Mouse (Mus musculus): ENCODE data around the gene Acvr1.

Gene Acvr1

DNA sequence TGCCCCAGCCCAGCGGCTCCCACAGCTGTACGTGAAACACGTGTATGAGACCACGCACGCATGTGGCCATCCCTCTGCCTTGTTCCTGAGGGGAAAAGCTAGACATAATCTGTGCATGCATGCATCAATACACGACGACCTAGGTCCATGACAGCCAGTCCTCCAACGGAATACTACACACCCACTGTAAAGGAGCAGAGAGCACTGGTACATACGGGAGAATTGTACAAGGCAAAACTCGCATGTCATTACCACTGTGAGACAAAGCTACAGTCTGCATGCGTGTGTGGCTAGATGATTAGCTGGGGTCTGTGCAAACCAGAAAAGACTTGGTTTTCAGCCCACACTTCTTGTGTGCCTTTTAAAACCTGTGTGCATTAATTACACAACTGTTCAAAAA is 52.5 kb downstream of the Acvr1 start:
- no peak for DNase-seq

DNA sequence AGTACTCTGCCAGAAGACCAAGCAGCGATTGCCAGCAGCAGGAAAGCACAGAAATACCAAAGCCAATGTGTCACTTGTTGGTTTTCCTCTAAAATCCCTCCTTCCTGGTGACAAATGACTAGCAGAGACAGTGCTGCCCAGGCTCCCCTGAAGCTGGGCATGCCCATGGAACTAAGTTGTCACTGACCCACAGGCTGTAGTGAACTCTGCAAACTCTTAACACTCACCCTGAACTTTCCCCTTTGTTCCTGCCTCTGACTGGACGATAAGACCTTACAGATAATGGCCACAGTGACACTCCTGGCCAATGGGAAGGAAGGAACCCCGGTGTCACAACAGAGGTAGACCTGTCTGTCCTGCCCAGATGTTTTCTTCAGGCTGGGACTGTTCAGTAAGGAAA is 53.7 kb downstream of the Acvr1 start:
- DNase-seq, result no peak

DNA sequence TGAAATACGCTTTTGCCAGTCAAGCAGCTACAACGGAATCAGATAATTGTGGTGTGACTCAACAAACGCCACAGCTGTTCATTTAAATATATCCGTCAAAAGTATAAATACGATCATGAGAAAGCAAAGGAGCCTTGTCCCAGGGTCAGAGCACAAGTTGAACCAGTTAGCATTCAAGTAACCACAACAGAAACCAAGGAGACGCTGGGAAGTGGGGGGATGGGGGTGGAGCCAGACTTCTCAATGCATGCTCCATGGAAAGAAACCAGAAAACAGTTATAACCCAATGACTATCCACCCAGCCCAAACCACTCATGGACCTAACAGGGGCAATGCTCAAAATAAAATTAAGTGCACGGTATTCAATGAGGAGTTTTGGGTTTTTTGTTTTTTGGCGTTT is 56.8 kb downstream of the Acvr1 start:
- no peak for DNase-seq

DNA sequence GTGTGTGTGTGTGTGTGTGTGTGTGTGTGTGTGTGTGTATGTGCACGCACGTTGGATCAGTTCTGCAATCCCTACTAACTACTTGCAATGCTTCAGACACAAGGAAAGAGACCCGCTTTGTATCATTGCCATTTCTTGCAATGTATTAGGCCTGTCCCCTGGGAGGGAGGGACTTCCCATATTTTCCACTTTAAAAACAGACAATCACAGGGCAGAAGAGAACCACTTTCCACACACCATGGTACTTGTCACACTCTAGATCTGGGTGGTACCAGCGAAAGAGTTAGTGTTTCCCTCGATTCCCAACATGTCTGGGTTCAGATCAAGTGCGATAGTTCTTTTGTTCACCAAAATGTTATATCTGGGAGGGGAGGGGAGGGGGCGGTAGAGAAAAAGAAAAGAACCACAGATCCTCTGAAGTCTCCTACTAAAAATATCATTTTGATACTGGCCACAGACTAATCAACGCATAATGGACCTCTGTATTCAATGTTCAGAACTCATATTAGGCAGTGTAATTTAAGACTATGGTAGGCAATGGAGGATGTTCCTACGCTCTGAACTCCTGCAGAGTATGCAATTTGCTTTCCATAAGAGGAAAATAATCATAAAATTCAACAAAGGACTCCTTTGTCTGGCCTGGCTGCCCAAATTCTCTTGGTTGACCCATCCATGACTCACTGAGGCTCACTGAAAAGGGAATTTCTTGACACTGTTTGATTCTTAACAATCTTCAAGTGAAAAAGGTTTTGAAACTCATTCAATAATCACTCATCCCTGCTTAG is 61.5 kb downstream of the Acvr1 start:
- no peak for DNase-seq

DNA sequence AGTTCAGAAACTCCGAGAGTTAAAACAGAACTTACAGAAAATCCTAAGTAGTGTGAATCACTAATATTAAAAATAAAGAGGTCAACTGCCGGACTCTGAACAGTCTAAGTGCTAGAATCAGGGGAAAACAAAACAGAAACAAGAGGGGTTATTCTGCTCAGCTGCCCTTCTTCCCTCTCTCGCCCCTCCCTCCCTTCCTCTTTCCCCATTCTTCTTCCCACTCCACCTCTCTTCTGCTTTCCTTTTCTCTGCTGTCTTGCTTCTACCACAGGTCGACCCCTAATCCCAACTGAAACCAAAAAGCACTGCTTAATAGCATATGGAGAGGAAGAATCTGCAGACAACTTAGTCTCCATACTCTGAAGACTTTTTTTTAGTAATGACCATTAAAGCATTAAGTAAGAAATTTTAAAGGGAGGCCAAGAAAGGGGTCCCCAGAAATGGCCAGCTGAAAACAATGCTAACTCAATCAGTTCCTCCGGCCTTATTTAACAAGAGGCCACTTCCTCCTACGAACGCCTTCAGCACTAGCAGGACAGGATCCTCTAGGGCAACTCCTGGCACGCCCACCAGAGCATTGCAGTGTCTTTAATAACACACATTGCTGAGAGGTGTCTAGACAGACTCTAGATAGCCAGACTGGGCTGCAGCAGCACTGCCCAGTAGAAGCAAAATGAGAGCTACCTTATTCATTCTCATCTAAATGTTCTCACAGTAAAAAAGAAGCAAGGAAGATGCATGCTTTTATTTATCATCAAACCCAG is 70.1 kb downstream of the Acvr1 start:
- DNase-seq, result no peak

DNA sequence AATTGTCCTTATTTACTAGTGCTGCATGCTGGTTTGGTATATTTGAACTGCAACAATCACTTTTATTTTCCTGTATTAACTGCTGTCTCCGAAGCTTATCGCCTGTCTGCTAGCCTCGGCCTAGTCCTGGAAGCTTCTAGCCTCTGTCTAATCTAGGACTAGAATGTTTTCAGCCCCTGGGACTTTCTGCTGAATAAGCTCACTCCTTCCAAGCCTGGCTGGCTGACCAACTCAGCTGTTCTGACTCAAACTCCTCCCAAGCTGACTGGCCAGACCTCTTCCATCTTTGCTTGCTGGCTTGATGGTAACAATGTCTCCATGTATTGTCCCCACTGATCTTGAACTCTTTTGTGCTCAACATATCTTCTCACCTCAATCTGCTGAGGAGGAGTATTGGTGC is 71.7 kb downstream of the Acvr1 start:
- no peak for DNase-seq

DNA sequence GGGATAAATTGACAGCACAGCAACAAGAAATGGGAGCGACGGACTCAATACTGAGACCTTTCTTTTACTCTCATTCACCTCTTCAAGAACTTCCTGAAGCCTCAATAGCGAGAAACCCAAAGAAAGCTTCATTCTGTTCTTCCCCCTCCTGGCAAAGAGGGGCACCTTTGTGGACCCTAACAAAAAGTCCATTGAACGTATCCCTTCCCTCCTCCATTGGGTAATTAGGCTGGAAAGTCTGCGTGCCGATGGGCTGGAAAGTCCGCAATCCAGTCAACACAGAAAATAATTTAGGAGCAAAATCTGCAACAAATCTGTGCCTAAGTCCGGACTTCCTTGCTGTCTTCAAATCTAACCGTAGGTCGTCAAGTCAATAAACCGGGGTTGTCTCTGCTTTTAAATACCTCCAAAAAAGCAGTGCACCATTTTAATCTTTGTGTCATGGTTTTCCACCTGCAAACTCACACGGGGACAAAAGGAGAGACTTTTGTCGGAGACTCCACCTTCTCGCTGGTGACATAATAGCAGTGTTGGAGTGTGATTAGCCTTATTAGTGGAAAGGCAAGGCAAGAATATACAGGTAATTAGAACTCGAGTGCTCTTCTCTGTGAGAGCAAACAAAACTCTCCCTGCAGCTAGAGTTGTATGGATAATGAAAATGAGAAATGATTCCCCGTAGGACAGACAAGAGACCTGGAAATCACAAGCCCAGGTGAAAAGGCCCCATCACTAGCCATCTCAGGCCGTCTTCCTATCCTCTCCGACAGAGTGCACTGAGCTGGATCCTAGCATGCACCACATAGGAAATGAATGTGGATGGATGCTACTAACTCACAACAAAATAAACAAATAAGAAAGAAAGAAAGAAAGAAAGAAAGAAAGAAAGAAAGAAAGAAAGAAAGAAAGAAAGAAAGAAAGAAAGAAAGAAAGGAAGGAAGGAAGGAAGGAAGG is 73.0 kb downstream of the Acvr1 start:
- no peak for DNase-seq

DNA sequence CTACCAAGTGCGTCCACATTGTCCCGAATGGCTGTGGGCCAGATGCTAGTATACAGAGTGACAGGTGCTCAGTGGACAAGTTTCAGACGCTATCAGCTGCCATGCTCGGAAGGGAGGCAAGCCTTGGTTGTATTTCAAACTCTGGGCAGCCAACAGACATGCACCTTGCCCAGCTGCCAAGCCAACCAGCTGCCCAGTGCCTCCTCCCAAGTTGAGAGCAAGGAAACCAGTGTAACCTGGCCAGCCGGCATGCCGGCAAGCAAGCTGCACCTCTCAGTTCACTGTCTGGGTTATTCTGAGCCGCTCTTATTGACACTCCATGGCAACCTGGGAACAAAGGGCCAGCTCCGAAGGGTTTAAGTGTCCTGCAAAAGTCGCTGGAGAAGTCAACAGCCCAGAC is 77.7 kb downstream of the Acvr1 start:
- DNase-seq, result no peak

DNA sequence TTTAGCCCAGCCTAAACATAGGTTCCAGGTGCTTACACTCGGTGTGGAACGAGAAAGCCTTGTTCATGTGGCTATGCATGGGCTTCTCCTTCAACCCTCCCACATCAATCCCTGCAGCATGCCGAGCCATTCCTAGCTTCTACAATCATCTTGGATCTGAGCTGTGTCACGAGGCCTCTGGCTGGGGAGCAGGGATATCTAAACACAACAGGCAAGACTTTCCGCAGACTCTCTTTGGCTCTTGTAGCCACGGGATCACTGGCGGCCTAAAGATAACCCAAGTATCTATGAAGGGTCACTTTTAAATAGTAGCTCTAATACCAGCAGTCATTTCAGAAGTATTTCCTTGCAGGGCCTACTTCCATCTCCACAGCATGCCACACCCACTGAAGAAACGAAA is 78.6 kb downstream of the Acvr1 start:
- DNase-seq, result no peak

DNA sequence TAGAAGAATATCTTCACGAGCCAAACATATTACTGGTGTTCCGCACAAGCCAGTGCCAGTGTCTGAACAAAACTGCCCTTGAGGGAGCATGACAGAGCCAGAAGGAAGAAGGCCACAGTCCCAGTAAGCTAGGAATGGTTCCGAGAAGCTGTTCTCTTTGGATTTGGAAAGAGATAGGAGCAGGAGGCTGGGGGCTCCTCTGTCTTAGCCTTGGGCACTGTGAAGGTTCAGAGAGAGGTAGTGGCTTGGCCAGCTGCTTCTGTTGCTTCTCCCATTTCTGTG is 79.7 kb downstream of the Acvr1 start:
- DNase-seq, result no peak

DNA sequence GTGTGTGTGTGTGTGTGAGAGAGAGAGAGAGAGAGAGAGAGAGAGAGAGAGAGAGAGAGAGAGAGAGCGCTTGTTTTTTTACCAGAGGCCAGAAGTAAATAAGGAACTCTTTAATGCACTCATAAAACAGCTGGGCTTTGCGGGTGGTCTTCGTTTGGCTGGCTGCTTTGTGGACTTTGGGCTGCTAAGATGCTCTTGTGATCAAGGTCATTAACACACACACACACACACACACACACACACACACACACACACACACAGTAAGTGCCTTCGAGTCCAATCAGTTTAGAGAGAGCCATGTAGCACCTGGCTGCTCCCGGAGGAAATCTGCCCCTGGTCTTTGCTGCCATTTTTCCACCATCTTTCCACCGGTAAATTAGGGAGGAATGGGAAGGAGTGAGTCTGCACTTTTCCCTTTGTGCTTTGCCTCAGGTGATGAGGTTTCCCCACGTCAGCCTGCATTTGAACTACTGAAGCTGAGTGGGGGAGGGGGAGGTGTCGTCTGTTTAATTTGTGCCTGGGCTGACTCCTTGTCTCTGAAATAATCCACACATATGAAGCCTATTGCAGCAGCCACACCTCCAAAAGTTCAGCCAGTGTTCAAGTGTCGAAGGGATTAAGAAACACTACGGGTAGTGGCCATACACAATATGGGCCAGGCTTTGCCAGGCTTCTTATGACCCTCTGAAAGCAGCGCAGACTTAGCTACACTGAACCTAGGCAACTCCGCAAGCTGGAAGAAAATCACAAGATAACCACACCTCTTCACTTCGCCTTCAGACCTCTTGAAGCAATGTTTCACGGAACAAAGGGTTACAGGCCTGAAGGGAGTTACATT is 80.3 kb downstream of the Acvr1 start:
- no peak for DNase-seq

DNA sequence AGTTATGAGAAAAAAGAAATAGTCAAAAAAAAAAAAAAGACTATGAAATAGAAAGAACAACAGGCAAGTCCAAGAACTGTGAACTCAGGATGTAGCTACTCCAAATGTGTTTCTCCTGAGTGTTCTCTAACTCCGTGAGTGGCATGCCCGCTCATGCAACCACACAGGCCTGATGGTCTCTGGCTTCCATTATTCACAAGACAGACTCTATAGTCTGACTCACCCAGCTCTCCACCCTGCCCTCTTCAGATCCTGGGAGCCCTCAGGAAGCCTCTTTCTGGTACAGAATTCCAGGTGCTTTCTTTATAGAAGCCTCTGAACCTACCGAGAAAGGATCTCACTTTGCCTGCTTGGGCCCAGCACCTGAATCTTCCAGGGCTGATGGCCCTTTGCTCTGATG is 81.3 kb downstream of the Acvr1 start:
- no peak for DNase-seq

DNA sequence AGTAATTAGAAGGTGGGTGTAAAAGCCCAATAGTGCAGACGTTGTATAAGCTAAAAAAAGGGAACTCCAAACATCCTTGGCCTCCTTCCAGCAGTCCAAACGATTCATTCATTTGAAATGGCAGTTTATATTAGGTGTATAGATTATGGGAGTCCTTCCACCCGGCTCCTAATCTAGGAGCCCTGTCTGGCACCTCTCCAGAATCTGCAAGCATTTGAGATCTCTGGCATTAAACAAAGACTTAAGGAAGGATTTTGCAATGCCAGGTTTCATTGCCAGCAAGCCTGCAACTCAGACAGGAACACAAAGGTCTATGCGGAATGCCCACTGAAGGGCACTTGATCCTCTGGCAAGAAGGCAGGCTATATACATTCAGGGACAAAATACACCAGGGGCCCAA is 81.8 kb downstream of the Acvr1 start:
- DNase-seq, result no peak

DNA sequence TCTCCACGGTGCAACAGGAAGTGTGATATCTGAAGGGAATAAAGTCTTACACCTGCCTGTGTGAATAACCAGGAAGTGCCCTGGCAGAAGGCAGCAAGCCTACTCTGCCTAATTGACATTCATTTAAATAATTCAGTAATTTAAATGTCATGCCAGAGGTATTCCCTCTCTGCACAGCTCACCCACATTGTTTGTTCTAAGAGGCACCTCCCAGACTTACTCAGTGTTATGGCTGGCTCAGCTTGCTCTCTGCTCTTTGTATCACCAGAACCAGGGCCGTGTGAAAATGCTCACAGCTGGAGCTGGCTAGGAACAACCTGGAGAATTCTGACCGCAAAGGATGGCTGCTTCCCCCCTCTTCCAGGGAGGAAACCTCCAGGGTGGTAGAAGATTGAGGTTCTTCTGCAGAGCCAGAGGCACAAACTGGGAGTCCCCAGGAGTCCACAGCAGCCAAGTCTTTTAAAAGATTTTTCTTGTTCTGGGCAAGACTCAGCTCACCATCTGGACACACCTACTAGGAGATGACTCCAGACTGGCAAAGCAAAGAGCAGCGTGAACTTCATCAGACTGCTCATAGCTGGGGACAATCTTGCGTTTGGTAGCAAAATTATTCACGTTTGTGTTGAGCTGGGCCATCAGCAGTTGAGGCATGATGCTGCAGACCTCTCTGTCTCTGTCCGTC is 82.5 kb downstream of the Acvr1 start:
- no peak for DNase-seq

DNA sequence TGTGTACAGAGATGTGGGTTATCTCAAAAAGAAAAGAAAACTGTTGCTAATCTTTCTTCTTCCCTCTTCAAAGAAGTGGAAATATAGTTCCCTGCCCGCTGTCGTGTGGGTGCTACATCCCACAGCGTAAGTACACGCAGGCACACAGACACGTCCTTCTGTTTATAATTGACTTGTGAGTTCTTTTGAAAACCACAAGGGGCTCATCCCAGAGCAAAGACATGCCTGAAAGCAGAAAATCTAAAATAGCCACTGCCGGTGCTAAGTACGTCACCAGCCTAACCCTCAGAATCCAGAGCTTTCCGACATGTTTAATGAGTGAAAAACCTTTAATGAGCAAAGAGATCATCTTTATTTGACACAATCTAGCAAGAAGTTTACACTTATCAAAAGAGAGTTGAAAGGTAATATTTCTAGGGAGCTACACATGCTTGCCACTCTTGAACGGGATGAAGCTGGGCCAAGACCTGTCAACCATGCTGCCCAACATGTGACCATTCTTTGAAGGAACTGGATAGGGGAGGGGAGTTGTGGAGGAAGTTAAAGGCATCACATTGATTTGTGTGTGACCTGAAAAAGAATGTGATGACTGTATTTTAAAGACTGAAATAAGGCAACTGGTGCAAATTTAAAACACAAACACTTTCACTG is 85.4 kb downstream of the Acvr1 start:
- no peak for DNase-seq

DNA sequence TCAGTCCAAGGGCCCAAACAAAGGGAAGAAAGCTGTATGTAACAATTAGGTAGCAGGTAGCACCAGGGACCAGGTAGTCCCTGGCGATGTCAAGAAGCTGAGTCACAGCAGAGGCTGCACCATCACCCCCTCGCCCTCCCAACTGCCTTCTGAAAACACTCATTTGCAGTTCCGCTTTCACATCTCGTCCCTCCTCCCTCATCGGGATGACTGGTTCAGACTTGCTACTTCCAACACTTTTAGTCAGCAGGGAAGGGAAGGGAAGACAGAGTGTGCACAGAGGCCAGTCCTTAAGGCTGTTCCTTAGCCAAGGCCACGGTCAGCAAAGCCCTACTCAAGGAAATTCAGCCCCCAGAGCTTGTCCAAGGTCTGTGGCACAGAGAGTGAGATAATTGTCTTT is 86.2 kb downstream of the Acvr1 start:
- DNase-seq, result no peak

DNA sequence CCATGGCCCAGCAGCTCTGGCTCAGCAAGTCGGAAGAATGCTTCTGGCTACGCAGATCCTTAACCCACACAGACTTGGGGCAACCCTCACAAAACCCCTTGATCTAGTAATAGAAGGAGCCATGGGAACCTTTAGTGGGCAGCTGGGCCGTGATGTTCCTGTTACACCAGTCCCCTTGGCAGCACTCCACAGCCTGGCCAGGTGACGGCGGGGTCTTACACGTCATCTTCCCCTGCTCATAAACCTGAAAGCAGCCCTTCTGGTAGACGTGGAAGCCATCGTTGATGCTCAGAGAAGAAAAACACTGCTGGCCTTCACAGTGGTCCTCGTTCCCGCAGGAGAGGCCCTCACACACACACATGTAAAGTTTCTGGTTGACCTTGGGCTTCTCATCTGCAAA is 87.4 kb downstream of the Acvr1 start:
- no peak for DNase-seq

DNA sequence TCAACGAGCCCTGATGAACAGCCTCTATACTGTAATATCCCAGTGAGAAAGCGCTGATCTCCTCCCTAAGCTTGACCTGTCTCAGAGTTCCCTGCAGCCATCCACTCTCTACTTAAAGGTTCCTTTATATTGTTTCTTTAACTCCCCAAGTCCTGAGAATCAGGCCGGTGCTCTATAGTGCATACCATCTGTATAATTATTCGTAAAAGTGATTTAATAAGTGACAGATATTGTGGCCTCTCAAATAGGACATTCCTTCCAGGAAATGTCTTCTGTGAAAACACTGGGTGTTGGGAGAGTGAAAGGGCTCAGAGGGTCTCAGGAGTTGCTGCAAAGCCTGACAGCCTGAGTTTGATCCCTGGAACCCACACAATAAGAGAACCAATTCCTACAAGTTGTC is 88.8 kb downstream of the Acvr1 start:
- DNase-seq, result no peak

DNA sequence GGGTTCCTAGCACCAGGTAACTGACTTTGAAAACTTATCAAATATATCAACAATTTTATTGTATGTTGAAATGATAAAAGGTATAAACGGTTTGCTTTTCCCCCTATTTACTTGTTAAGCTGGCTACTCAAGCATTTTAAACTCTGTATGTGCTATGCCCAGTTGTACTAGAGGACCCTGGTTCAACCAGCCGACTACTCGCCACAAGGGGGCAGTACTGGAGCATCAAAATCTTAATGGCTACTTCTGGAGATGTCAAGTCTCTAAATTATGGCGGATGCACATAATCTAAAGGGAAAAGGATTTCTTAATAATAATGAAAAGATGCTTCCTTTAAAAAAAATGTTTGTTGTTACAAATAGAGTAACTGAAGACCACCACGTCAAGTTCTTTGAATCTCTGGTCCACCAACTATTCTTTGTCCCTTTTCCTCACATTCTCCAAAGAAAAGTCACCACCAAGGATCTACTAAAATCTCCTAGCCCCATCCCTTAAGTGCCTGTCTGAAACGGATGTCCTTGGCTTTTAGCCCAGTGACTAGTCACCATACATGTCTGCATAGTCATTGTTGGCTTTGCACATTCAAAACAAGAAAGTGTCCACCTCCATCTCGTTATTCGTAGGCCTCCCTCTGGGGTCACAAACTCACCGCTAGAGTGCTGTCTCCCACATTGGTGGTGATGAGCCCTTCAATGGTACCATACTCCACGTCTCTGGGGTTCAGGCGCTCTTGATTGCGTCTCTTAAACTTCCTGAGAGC is 89.8 kb downstream of the Acvr1 start:
- DNase-seq, result peak; percentile 53 to 57

DNA sequence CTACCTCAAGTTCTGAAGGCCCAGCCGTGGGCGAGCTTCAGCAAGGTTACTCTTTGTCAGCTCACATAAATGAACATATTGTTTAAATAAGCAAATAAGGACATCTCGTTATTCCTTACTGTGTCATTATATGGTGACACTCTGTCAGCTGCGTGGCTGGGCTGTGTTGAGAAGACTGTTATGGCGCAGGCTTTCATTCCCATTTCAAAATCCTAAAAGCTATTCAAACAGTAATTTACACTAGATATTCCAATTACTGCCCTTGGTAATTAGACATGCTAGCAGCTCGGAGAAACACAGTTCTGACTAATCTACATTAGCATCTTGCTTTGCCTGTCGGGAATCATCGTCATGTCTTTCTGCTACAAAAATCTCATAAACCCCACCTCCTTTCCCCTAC is 91.4 kb downstream of the Acvr1 start:
- no peak for DNase-seq

DNA sequence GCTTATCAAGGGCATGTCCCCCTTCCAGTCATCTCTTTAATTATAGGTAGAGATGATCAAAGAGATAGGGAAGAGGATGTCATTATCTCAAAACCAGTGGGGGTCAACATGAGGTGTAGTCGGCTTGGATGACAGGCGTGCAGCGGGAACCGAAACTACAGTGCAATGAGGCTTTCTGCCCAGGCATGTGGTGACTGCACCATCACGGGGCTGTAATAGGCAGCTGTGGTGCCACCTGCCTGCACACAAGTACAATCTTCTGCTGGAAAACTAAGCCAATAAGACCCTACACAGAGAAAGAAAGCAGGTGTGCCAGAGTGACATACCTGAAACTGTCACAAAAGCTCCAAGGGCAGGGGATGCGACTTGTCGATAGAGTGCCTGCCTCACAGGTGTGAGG is 96.7 kb downstream of the Acvr1 start:
- DNase-seq, result peak; percentile 11 to 23
